Comparison of ENCODE assay signal across 15 mouse cellular contexts in genomic region chr15:7862890-7863289, GRCm38 (mm10). TPM values are rescaled to one million over a fixed set of nuclear protein-coding genes. Genes with fewer than 3 reads are reported as not detected.
"Had no signal": no experiment of that assay in that cellular context is flagged by ENCODE, and none has a peak within 500 bp of the region (broad histone marks: within the 10 kb centered on the region; RNA-seq: fewer than 3 reads in every experiment).

No protein-coding gene starts in this region.

- H3K4me3 ChIP-seq: layer of hippocampus, adult 2 months; left cerebral cortex, adult 2 months; liver, embryonic 13.5 days; midbrain, embryonic 12.5 days; stomach, embryonic 15.5 days had no signal

- H3K4me1 ChIP-seq: liver, embryonic 13.5 days; stomach, embryonic 15.5 days had no signal

- H3K27ac ChIP-seq: kidney, postnatal 0 days; layer of hippocampus, adult 2 months; left cerebral cortex, adult 2 months; liver, embryonic 13.5 days; macrophage; midbrain, embryonic 12.5 days; stomach, embryonic 15.5 days had no signal

- DNase-seq: kidney, postnatal 25 days; liver, embryonic 13.5 days; lung, adult 2 months; right cerebral cortex, adult 18-20 months; right cerebral cortex, postnatal 4 days; thymus, postnatal 25 days had no signal

- H3K27me3 ChIP-seq: liver, embryonic 13.5 days; midbrain, embryonic 12.5 days; stomach, embryonic 15.5 days had no signal

RNA-seq across cellular contexts. Expression of gene Gdnf, which starts 52.2 kb away (rescaled TPM):
- polyA plus RNA-seq: liver, adult 2 months; liver, embryonic 13.5 days; liver, embryonic 16.5 days; lung, embryonic 16.5 days; macrophage had no signal
